Mouse (Mus musculus) adrenal gland, postnatal 0 days (tissue): ENCODE results near the gene Ift22. TPM values are rescaled to one million over a fixed set of nuclear protein-coding genes. Genes with fewer than 3 reads are reported as not detected.

Source experiments
- polyA plus RNA-seq: library from polyadenylated mRNA; unstranded; fragments of >200 nt; fragmentation: Nextera tagmentation; extraction: Ambion mirVana; gene quantifications from 2 replicates; pipeline ENCODE4 v1.2.1, GENCODE M21; 2015

Gene Ift22
- polyA plus RNA-seq, result 66.9 and 69.7 TPM in 2 replicates

DNA sequence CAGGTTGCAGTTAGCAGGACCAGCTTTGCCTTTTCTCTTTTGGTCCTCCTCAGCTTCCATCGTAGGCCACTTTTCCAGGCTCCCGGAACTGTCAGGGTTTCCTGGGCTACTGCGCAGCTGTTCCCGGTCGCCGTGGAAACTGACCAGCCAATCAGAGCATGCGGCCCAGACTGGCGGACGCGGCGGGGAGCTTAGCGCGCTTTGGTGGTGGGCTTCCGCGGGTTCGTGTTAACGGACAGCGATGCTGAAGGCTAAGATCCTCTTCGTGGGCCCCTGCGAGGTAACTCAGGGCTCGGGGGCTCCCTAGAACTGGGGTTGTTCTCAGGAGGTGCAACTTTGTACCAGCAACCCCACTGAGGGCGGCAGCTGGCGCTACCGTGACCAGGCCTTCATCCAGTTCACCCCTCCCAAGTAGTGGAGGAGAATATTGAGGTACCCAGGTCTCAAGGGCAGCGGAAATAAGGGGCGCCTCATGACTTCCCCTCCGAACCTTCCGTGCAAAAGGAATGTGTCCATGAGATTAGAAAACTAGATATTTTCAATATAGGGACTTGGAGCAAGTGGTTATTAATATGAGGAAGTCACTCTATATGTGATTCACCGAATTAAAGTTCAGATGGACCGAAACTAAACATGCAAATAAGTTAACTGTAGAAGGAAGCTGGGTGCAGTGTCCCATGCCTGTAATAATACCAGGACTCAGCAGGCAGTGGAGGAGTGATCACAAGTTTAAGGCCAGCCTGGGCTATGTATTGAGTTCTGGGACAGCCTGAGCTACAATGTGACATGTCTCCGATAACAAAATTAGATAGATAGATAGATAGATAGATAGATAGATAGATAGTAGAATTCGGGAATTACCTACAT, at the start of gene Ift22:
TSS of gene Ift22 (plus strand) at position 160 of the 867 bp plus-strand sequence.

DNA sequence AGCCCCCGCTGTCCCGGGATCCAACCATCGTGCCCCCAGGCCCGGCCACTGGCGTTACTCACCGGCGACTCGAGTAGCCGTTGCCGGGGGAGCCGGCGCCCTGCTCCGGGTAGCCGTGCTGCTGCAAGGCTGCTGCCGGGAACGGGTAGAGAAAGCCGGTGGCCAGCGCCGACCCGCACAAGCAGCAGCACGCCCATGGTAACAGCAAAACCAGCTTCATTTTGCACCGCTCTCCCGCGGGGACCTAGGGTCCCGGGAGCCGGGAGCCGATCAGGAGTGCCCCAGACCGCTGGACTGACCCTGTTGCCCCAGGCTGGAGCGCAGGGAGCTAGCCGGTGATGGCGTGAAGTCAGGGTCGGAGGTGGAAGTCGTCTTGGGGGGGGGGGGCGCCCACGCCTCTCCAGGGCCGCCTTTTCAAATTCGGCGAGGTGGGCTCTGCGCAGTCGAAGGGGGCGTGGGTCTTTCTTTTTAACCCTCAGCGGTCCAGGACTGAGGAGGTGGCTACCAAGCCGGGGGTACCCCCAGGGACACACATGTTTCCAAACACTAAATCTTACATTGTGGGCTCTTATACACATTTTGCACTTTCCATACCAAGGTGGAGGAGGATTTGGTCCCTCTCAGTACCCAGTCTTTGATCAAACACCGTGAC, 25.0 kb upstream of the Ift22 start, which contains the start of gene Col26a1:
TSS of gene Col26a1 (minus strand) at position 422 of the 652 bp plus-strand sequence.

DNA sequence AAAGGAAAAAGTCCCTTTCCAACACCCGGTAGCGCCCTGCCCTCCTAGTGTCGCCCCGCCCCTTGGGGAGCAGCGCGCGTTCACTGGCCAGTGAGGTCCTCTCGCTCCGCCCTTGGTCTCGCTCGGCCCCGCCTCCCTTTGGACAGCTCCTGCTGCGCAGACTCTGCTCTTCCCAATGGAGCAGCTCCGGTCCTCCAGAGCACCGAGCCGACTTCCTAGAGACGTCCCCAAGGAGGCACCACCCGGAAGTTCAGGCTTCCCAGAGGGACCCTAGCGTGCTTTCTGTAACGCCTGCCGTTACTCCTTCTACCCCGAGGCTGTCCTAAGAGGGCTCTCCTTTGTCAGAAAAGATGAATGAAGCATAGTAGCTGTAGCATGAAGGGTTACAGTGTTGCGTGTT, 45.1 kb downstream of the Ift22 start, which contains the start of gene Fis1:
TSS of gene Fis1 (plus strand) at position 261 of the 400 bp plus-strand sequence.

Other genes starting within 250 kb of the Ift22 start
- gene Myl10, start 215.0 kb upstream of the Ift22 start, polyA plus RNA-seq, result not detected in 2 replicates
- gene Col26a1, start 24.9 kb upstream of the Ift22 start, polyA plus RNA-seq, result 9.9 and 18.2 TPM in 2 replicates
- 404 and 432 TPM in 2 replicates for gene Fis1, start 45.1 kb downstream of the Ift22 start, polyA plus RNA-seq
- 11.9 and 15.8 TPM in 2 replicates for gene Cldn15, start 58.5 kb downstream of the Ift22 start, polyA plus RNA-seq
- 19.9 and 30.5 TPM in 2 replicates for gene Plod3, start 78.9 kb downstream of the Ift22 start, polyA plus RNA-seq
- gene Znhit1, start 79.9 kb downstream of the Ift22 start, polyA plus RNA-seq, result 103 and 105 TPM in 2 replicates
- gene Vgf, start 118.2 kb downstream of the Ift22 start, polyA plus RNA-seq, result 12.5 and 22.7 TPM in 2 replicates
- gene Ap1s1, start 138.0 kb downstream of the Ift22 start, polyA plus RNA-seq, result 152 and 170 TPM in 2 replicates
- 0.21 and 0.49 TPM in 2 replicates for gene Serpine1, start 164.1 kb downstream of the Ift22 start, polyA plus RNA-seq
- gene Trim56, start 208.1 kb downstream of the Ift22 start, polyA plus RNA-seq, result 9.2 and 12.6 TPM in 2 replicates
- gene Muc3, start 241.2 kb downstream of the Ift22 start, polyA plus RNA-seq, result not detected in 2 replicates